Mouse (Mus musculus): ENCODE results near the gene Gsg1l. TPM values are rescaled to one million over a fixed set of nuclear protein-coding genes. Genes with fewer than 3 reads are reported as not detected.

Gsg1l gene
- polyA plus RNA-seq, 1 experiment from 2014 or later, result 0.70 TPM

DNA sequence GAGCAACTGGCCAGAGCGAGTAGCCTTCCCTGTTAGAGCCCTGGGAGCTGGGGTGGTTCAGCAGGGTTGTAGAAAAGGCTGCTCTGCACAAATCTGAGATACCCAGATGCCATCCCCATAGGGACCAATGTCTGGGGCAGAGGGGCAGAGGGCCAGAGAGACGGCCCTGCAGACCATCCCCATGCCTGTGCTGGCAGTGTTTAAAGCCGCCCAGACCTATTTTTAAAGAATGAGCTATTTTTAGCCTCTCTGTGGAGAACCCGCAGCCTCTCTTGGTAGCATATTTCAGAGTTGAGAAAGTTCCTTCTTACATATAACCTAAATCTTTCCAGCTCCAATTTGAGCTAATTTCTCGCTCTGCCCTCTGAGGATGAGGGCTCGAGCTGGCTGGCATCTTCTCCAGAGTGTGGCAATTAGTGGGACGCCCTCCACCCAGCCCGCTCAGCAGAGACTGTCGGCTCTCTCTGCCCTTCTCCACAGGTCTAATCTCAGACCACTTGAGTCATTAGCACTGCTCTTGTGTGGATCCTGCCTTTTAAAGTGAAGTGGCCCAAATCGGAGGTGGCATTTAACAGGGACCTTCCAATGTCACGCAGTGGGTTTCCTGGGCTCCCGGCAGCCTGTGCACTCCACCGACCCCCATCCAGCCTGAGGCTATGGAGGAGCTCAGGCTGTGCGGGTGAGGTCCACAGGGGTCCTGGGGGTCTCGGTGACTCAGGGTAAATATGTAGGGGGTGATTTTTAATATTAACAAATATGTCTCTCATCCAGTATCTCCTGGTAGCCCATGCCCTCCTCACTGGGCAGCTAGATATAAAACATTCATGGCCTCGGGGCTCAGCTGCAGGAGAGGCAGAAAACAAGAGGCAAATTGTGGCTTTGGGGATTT lies 148.6 kb downstream of the Gsg1l start:
- H3K9ac ChIP-seq (replicated peaks; ENCODE audit: low read length), result no peak overlapping the region
- WGBS, result 13% methylated on average over 16 of the region's 16 CpGs
- no peak for ATAC-seq (replicated peaks; ENCODE audit: insufficient number of reproducible peaks, low FRiP score, low TSS enrichment, low read depth)
- H3K4me2 ChIP-seq (ENCODE audit: low read depth, low read length), result no peak overlapping the region
- no peaks in the 10 kb centered on the region for H3K36me3 ChIP-seq (replicated peaks; ENCODE audit: control insufficient read depth, insufficient read depth, low read depth, low read length)
- H3K4me1 ChIP-seq (ENCODE audit: control insufficient read depth, insufficient read depth, low read length), result peaks cover 5% of the 10 kb centered on the region
- no peaks in the 10 kb centered on the region for H3K27me3 ChIP-seq (ENCODE audit: control insufficient read depth, insufficient read depth, low read length)
- no peak overlapping the region; the same call in 1 of the 2 replicates for H3K27ac ChIP-seq (replicated peaks; ENCODE audit: low read depth, low read length)
- H3K4me3 ChIP-seq (ENCODE audit: low read depth, low read length), result no peak overlapping the region
- no peaks in the 10 kb centered on the region for H3K9me3 ChIP-seq (replicated peaks; ENCODE audit: control insufficient read depth, low read length)
- DNase-seq (ENCODE audit: low spot score), result no peak

- DNase-seq (ENCODE audit: low spot score) (no peak), ATAC-seq (replicated peaks; ENCODE audit: insufficient number of reproducible peaks, low FRiP score, low TSS enrichment, low read depth) (no peak)
- Histone ChIP-seq H3K4me2 (ENCODE audit: low read depth, low read length) (no peak overlapping the region), H3K4me1 (ENCODE audit: control insufficient read depth, insufficient read depth, low read length) (peaks cover 5% of the 10 kb centered on the region), H3K27me3 (ENCODE audit: control insufficient read depth, insufficient read depth, low read length) (no peaks in the 10 kb centered on the region), H3K9me3 (replicated peaks; ENCODE audit: control insufficient read depth, low read length) (no peaks in the 10 kb centered on the region), H3K27ac (replicated peaks; ENCODE audit: low read depth, low read length) (no peak overlapping the region), H3K36me3 (replicated peaks; ENCODE audit: control insufficient read depth, insufficient read depth, low read depth, low read length) (no peaks in the 10 kb centered on the region), H3K4me3 (ENCODE audit: low read depth, low read length) (no peak overlapping the region), H3K9ac (replicated peaks; ENCODE audit: low read length) (no peak overlapping the region)
- 50% methylated on average over 5 of the region's 5 CpGs for WGBS
These were observed 150.6 kb downstream of the Gsg1l start for GRCm38 (mm10) chr7:125931602-125932001.

DNA sequence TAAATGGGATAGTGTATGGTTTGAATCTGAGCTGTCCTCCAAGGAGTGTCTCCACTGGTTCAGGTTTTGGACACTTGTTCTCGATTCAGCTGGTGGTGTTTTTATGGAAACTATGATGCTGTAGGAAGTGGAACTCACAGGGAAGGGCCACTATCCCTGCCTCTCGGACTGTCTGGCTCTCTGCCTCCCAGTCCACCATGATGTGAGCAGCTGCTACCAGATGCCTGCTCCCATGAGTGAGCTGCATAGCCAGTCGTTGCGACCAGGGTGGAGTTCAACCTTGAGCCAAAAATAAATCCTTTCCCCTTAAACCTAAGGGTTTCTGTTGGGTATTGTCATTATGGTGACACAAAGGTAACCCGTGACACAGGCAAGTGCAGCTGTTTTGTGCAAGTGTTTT lies 158.2 kb downstream of the Gsg1l start:
- Histone ChIP-seq H3K27ac (replicated peaks; ENCODE audit: low read depth, low read length) (no peak overlapping the region), H3K4me1 (ENCODE audit: control insufficient read depth, insufficient read depth, low read length) (no peaks in the 10 kb centered on the region), H3K4me3 (ENCODE audit: low read depth, low read length) (no peak overlapping the region), H3K4me2 (ENCODE audit: low read depth, low read length) (no peak overlapping the region), H3K36me3 (replicated peaks; ENCODE audit: control insufficient read depth, insufficient read depth, low read depth, low read length) (no peaks in the 10 kb centered on the region), H3K27me3 (ENCODE audit: control insufficient read depth, insufficient read depth, low read length) (no peaks in the 10 kb centered on the region), H3K9ac (replicated peaks; ENCODE audit: low read length) (no peak overlapping the region), H3K9me3 (replicated peaks; ENCODE audit: control insufficient read depth, low read length) (no peaks in the 10 kb centered on the region)
- ATAC-seq (replicated peaks; ENCODE audit: insufficient number of reproducible peaks, low FRiP score, low TSS enrichment, low read depth) (no peak), DNase-seq (ENCODE audit: low spot score) (no peak)
- WGBS, result 85% methylated on average over 5 of the region's 5 CpGs

DNA sequence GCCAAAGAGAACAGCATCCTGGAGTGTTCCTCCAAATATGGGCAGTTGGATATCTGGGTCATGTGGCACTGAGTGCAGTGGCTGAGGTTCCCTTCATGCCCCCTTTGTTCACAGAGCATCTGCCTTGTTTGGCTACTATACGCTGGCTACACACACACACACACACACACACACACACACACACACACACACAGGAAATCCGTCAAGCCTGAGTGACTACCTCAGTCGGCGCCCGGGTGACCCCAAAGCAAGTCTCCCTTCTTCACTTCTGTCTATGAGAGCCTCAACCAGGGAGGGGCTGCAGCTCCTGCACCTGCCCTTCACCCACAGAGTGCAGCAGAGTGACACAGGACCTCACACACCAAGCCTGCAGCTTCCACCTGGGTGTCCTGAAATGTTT lies 161.4 kb downstream of the Gsg1l start:
- no peak for DNase-seq (ENCODE audit: low spot score)
- no peak overlapping the region for H3K4me2 ChIP-seq (ENCODE audit: low read depth, low read length)
- no peaks in the 10 kb centered on the region for H3K4me1 ChIP-seq (ENCODE audit: control insufficient read depth, insufficient read depth, low read length)
- no peaks in the 10 kb centered on the region for H3K9me3 ChIP-seq (replicated peaks; ENCODE audit: control insufficient read depth, low read length)
- no peaks in the 10 kb centered on the region for H3K36me3 ChIP-seq (replicated peaks; ENCODE audit: control insufficient read depth, insufficient read depth, low read depth, low read length)
- H3K9ac ChIP-seq (replicated peaks; ENCODE audit: low read length), result no peak overlapping the region
- no peak for ATAC-seq (replicated peaks; ENCODE audit: insufficient number of reproducible peaks, low FRiP score, low TSS enrichment, low read depth)
- 86% methylated on average over 5 of the region's 5 CpGs for WGBS
- H3K4me3 ChIP-seq (ENCODE audit: low read depth, low read length), result no peak overlapping the region
- no peaks in the 10 kb centered on the region for H3K27me3 ChIP-seq (ENCODE audit: control insufficient read depth, insufficient read depth, low read length)
- H3K27ac ChIP-seq (replicated peaks; ENCODE audit: low read depth, low read length), result no peak overlapping the region

- H3K4me1 ChIP-seq (ENCODE audit: control insufficient read depth, insufficient read depth, low read length), result no peaks in the 10 kb centered on the region
- ATAC-seq (replicated peaks; ENCODE audit: insufficient number of reproducible peaks, low FRiP score, low TSS enrichment, low read depth) (no peak), DNase-seq (ENCODE audit: low spot score) (no peak)
- H3K9ac ChIP-seq (replicated peaks; ENCODE audit: low read length), result no peak overlapping the region
- no peaks in the 10 kb centered on the region for H3K36me3 ChIP-seq (replicated peaks; ENCODE audit: control insufficient read depth, insufficient read depth, low read depth, low read length)
- WGBS, result 69% methylated on average over 13 of the region's 13 CpGs
- H3K4me3 ChIP-seq (ENCODE audit: low read depth, low read length), result no peak overlapping the region
- no peaks in the 10 kb centered on the region for H3K27me3 ChIP-seq (ENCODE audit: control insufficient read depth, insufficient read depth, low read length)
- H3K4me2 ChIP-seq (ENCODE audit: low read depth, low read length), result no peak overlapping the region
- no peak overlapping the region for H3K27ac ChIP-seq (replicated peaks; ENCODE audit: low read depth, low read length)
- H3K9me3 ChIP-seq (replicated peaks; ENCODE audit: control insufficient read depth, low read length), result no peaks in the 10 kb centered on the region
These were observed 181.6 kb downstream of the Gsg1l start for GRCm38 (mm10) chr7:125900386-125901161.

DNA sequence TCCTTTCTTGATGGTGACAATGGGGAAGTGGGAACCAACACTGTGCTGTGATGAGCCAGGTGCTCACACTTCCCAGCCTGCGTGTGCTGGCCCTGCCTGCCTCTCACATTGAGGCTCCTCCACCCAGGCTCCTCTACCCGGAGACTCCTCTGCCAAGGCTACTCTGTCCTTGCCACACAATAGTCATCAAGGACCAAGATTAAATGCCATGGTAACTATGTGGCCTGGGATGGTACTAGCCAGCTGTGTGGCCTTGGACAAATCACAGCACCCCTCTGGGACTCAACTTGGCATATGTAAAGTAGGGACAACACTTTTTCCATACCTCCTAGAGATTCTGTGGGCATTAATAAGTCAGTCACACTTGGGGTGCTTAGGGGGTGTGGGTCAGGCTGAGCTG lies 182.3 kb downstream of the Gsg1l start:
- no peak overlapping the region for H3K4me3 ChIP-seq (ENCODE audit: low read depth, low read length)
- H3K27ac ChIP-seq (replicated peaks; ENCODE audit: low read depth, low read length), result no peak overlapping the region
- H3K9ac ChIP-seq (replicated peaks; ENCODE audit: low read length), result no peak overlapping the region
- no peak overlapping the region for H3K4me2 ChIP-seq (ENCODE audit: low read depth, low read length)
- no peak for DNase-seq (ENCODE audit: low spot score)
- no peak for ATAC-seq (replicated peaks; ENCODE audit: insufficient number of reproducible peaks, low FRiP score, low TSS enrichment, low read depth)
- no peaks in the 10 kb centered on the region for H3K27me3 ChIP-seq (ENCODE audit: control insufficient read depth, insufficient read depth, low read length)
- no peaks in the 10 kb centered on the region for H3K4me1 ChIP-seq (ENCODE audit: control insufficient read depth, insufficient read depth, low read length)
- WGBS, result 76% methylated on average over 2 of the region's 2 CpGs
- no peaks in the 10 kb centered on the region for H3K9me3 ChIP-seq (replicated peaks; ENCODE audit: control insufficient read depth, low read length)
- no peaks in the 10 kb centered on the region for H3K36me3 ChIP-seq (replicated peaks; ENCODE audit: control insufficient read depth, insufficient read depth, low read depth, low read length)

DNA sequence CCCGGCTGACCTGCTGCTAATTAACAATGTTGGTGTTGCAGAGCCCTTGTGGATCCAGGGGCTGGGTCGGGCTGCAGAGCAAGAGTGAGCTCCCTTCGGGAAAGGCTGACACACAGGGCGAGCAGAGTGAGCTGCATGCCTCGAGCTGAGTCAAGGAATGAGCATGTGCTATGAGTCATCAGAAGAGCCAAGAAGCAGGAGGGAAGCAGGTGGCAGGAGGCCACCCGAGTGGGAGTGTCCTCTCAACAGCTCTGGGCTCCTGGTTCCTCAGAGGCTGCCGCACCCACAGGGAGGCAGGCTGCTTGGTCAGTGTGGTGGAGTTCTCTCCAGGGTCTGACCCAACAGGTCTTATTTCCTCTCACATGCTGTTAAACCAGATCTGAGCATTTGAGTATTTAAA lies 183.2 kb downstream of the Gsg1l start:
- H3K4me2 ChIP-seq (ENCODE audit: low read depth, low read length), result no peak overlapping the region
- no peak overlapping the region for H3K4me3 ChIP-seq (ENCODE audit: low read depth, low read length)
- no peak for ATAC-seq (replicated peaks; ENCODE audit: insufficient number of reproducible peaks, low FRiP score, low TSS enrichment, low read depth)
- WGBS, result 47% methylated on average over 7 of the region's 7 CpGs
- no peak for DNase-seq (ENCODE audit: low spot score)
- no peaks in the 10 kb centered on the region for H3K36me3 ChIP-seq (replicated peaks; ENCODE audit: control insufficient read depth, insufficient read depth, low read depth, low read length)
- no peak overlapping the region for H3K9ac ChIP-seq (replicated peaks; ENCODE audit: low read length)
- H3K27me3 ChIP-seq (ENCODE audit: control insufficient read depth, insufficient read depth, low read length), result no peaks in the 10 kb centered on the region
- no peaks in the 10 kb centered on the region for H3K9me3 ChIP-seq (replicated peaks; ENCODE audit: control insufficient read depth, low read length)
- no peaks in the 10 kb centered on the region for H3K4me1 ChIP-seq (ENCODE audit: control insufficient read depth, insufficient read depth, low read length)
- H3K27ac ChIP-seq (replicated peaks; ENCODE audit: low read depth, low read length), result no peak overlapping the region

- Histone ChIP-seq H3K9me3 (replicated peaks; ENCODE audit: control insufficient read depth, low read length) (no peaks in the 10 kb centered on the region), H3K9ac (replicated peaks; ENCODE audit: low read length) (no peak overlapping the region), H3K4me3 (ENCODE audit: low read depth, low read length) (no peak overlapping the region), H3K4me1 (ENCODE audit: control insufficient read depth, insufficient read depth, low read length) (no peaks in the 10 kb centered on the region), H3K4me2 (ENCODE audit: low read depth, low read length) (no peak overlapping the region), H3K27me3 (ENCODE audit: control insufficient read depth, insufficient read depth, low read length) (no peaks in the 10 kb centered on the region), H3K27ac (replicated peaks; ENCODE audit: low read depth, low read length) (no peak overlapping the region), H3K36me3 (replicated peaks; ENCODE audit: control insufficient read depth, insufficient read depth, low read depth, low read length) (no peaks in the 10 kb centered on the region)
- ATAC-seq (replicated peaks; ENCODE audit: insufficient number of reproducible peaks, low FRiP score, low TSS enrichment, low read depth), result no peak
- no peak for DNase-seq (ENCODE audit: low spot score)
- 78% methylated on average over 4 of the region's 4 CpGs for WGBS
These were observed 185.2 kb downstream of the Gsg1l start for GRCm38 (mm10) chr7:125897059-125897458.

All from embryonic facial prominence, embryonic 11.5 days (tissue).